Mouse (Mus musculus) embryonic facial prominence, embryonic 11.5 days (tissue): ENCODE measurements around the gene Pom121l2. TPM values are rescaled to one million over a fixed set of nuclear protein-coding genes. Genes with fewer than 3 reads are reported as not detected.

Experiments used
- ATAC-seq: fragments of 200-750 bp; cut with Nextera tagmentation; replicated peaks from 2 replicates; pipeline ENCODE4 v1.8.0; 2017; ENCODE audit warnings: low read depth; ENCODE audit not compliant: insufficient number of reproducible peaks, low FRiP score, low TSS enrichment
- DNase-seq: peaks from one replicate; pipeline ENCODE4 v3.0.0-alpha.2; 2015; ENCODE audit warnings: low spot score
- H3K27ac ChIP-seq: fragments of 300-500 bp; sonication (generic); replicated peaks from 2 replicates; pipeline ENCODE4 v1.5.1; 2014; ENCODE audit warnings: mild to moderate bottlenecking, low read depth, low read length, control low read depth
- H3K27me3 ChIP-seq: fragments of 300-500 bp; sonication (generic); 2 replicates; pipeline ENCODE4 v1.6.1; 2014; ENCODE audit warnings: mild to moderate bottlenecking, low read length, moderate library complexity, mixed read lengths; ENCODE audit not compliant: control insufficient read depth, insufficient read depth
- H3K36me3 ChIP-seq: fragments of 300-500 bp; sonication (generic); replicated peaks from 2 replicates; pipeline ENCODE4 v1.6.1; 2014; ENCODE audit warnings: low read depth, mild to moderate bottlenecking, low read length, moderate library complexity, mixed read lengths; ENCODE audit not compliant: control insufficient read depth, insufficient read depth
- H3K4me1 ChIP-seq: fragments of 300-500 bp; sonication (generic); 2 replicates; pipeline ENCODE4 v1.6.1; 2014; ENCODE audit warnings: low read length, mixed read lengths; ENCODE audit not compliant: control insufficient read depth, insufficient read depth
- H3K4me2 ChIP-seq: fragments of 300-500 bp; sonication (generic); 2 replicates; pipeline ENCODE4 v1.6.1; 2014; ENCODE audit warnings: low read depth, mild to moderate bottlenecking, control low read depth, low read length, moderate library complexity
- H3K4me3 ChIP-seq: fragments of 300-500 bp; sonication (generic); 2 replicates; pipeline ENCODE4 v1.5.1; 2014; ENCODE audit warnings: low read depth, low read length, control low read depth
- H3K9ac ChIP-seq: fragments of 300-500 bp; sonication (generic); replicated peaks from 2 replicates; pipeline ENCODE4 v1.6.1; 2014; ENCODE audit warnings: mild to moderate bottlenecking, control low read depth, low read length
- H3K9me3 ChIP-seq: fragments of 300-500 bp; sonication (generic); replicated peaks from 2 replicates; pipeline ENCODE4 v1.6.1; 2016; ENCODE audit warnings: mild to moderate bottlenecking, low read length, inconsistent platforms, mixed read lengths; ENCODE audit not compliant: control insufficient read depth
- WGBS: fragments of 180-500 bp; shearing (Covaris S2); extraction: QIAGEN DNeasy Blood & Tissue Kit; methylation state at CpG from one replicate; pipeline ENCODE4 v1.1.7; 2014; 5-methylcytosine and 5-hydroxymethylcytosine counted together
- polyA plus RNA-seq: library from polyadenylated mRNA; unstranded; fragments of >200 nt; fragmentation: Nextera tagmentation; extraction: Ambion mirVana; gene quantifications from 2 replicates; pipeline ENCODE4 v1.2.1, GENCODE M21; 2014

Gene Pom121l2
- polyA plus RNA-seq, 1 experiment from 2014 or later = not detected

GRCm38 (mm10) chr13:21940811-21941321 is 40.1 kb upstream of the Pom121l2 start:
- Histone ChIP-seq H3K27me3 (no peaks in the 10 kb centered on the region), H3K4me2 (peak overlapping the region; percentile 49), H3K4me1 (no peaks in the 10 kb centered on the region), H3K36me3 (no peaks in the 10 kb centered on the region), H3K27ac (no peak overlapping the region), H3K9ac (peak overlapping the region; percentile 48; the same call in 1 of the 2 replicates), H3K4me3 (peak overlapping the region; percentile 40), H3K9me3 (no peaks in the 10 kb centered on the region)
- ATAC-seq = no peak
- DNase-seq = peak; percentile 86
- 0% methylated on average over 16 of the region's 16 CpGs for WGBS

DNA sequence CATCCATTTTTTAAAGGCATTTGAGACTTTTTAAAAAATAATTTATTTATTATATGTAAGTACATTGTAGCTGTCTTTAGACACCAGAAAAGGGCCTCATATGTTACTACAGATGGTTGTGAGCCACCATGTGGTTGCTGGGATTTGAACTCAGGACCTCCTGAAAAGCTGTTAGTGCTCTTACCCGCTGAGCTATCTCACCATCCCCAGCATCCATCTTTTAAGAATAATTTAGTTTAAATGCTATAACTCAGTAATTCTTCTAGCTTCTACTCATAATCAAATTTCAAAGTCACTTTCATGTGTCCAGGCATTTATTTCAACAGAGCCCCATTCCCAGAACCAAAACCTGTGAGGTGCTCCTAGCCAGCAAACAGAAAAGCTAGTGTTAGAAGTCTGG is 37.4 kb upstream of the Pom121l2 start:
- Histone ChIP-seq H3K4me3 (no peak overlapping the region), H3K9ac (no peak overlapping the region), H3K27me3 (no peaks in the 10 kb centered on the region), H3K4me2 (no peak overlapping the region), H3K27ac (no peak overlapping the region), H3K4me1 (no peaks in the 10 kb centered on the region), H3K36me3 (no peaks in the 10 kb centered on the region), H3K9me3 (no peaks in the 10 kb centered on the region)
- DNase-seq (no peak), ATAC-seq (no peak)
- WGBS = 59% methylated on average over 1 of the region's 1 CpGs

DNA sequence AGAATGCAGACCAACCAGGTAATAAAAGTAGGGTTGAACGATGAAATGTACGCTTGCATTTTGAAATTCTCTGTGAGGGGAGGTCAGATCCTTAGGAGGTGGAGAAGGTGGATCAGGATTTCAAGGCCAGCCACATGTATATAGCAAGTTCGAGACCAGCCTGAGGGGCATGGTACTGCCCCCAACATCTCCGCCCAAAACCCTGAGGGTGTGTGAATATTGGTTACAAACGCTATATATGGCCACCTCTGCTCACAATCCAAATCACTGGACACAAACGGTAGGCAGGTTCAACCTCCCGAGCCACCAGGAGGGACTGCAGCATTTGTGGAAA is 36.4 kb upstream of the Pom121l2 start:
- ATAC-seq = peak; percentile 68; the same call in 1 of the 2 replicates
- Histone ChIP-seq H3K4me2 (0 out of 2 replicates have a peak overlapping the region, but pooled peaks have one; percentile 1), H3K27ac (no peak overlapping the region), H3K9me3 (no peaks in the 10 kb centered on the region), H3K27me3 (no peaks in the 10 kb centered on the region), H3K36me3 (no peaks in the 10 kb centered on the region; the same call in 1 of the 2 replicates), H3K9ac (peak overlapping the region; percentile 84; the same call in 1 of the 2 replicates), H3K4me3 (peak overlapping the region; percentile 74), H3K4me1 (no peaks in the 10 kb centered on the region)
- WGBS = under 1% methylated on average over 7 of the region's 7 CpGs
- DNase-seq = no peak

- peak within 1 kb of the TSS; percentile 74 for H3K4me3 ChIP-seq
- ATAC-seq (peak; percentile 92), DNase-seq (peak; percentile 99)
- no peaks in the 10 kb centered on the region for H3K4me1 ChIP-seq
- peak within 1 kb of the TSS; percentile 42; the same call in 1 of the 2 replicates for H3K27ac ChIP-seq
- H3K27me3 ChIP-seq = no peaks in the 10 kb centered on the region
- H3K9ac ChIP-seq = peak within 1 kb of the TSS; percentile 84
- WGBS = 0% methylated on average over 50 of the region's 50 CpGs
- peaks cover 1% of the 10 kb centered on the region; the same call in 1 of the 2 replicates for H3K36me3 ChIP-seq
- H3K4me2 ChIP-seq = peak within 1 kb of the TSS; percentile 57
- H3K9me3 ChIP-seq = no peaks in the 10 kb centered on the region
These were observed 35.9 kb upstream of the Pom121l2 start, which contains the start of gene Zfp184 for GRCm38 (mm10) chr13:21944926-21945740. Zfp184 (plus strand) TSS chr13:21945094.

GRCm38 (mm10) chr13:21969269-21969668 is 11.7 kb upstream of the Pom121l2 start:
- Histone ChIP-seq H3K36me3 (no peaks in the 10 kb centered on the region), H3K9me3 (no peaks in the 10 kb centered on the region), H3K4me2 (no peak overlapping the region), H3K9ac (no peak overlapping the region), H3K27me3 (no peaks in the 10 kb centered on the region), H3K4me3 (no peak overlapping the region), H3K27ac (no peak overlapping the region), H3K4me1 (no peaks in the 10 kb centered on the region)
- DNase-seq = no peak
- ATAC-seq = no peak
- 59% methylated on average over 1 of the region's 1 CpGs for WGBS

GRCm38 (mm10) chr13:21969816-21970215 is 11.2 kb upstream of the Pom121l2 start:
- ATAC-seq (no peak), DNase-seq (no peak)
- Histone ChIP-seq H3K4me1 (no peaks in the 10 kb centered on the region), H3K4me3 (no peak overlapping the region), H3K27ac (no peak overlapping the region), H3K36me3 (no peaks in the 10 kb centered on the region), H3K27me3 (no peaks in the 10 kb centered on the region), H3K4me2 (no peak overlapping the region), H3K9ac (no peak overlapping the region), H3K9me3 (no peaks in the 10 kb centered on the region)
- WGBS = 61% methylated on average over 2 of the region's 2 CpGs

DNA sequence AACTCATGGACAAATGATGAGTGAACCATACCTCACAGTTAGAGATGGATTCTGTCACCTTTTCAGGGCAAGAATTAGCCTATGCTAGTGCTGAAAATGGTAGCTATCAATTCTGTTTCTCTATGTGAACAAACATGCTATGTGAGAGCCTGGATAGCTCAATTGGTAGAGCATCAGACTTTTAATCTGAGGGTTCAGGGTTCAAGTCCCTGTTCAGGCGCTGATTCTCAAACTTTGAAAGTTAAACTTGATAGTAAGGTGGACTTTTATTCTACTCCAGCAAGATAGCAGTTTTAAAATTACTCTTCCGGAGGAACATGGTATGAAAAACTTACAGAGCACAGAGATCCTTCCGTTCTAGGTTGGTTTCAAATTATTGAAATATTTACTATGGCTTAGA is 9.4 kb upstream of the Pom121l2 start:
- Histone ChIP-seq H3K9me3 (no peaks in the 10 kb centered on the region), H3K4me1 (no peaks in the 10 kb centered on the region), H3K36me3 (no peaks in the 10 kb centered on the region), H3K4me3 (no peak overlapping the region), H3K27ac (no peak overlapping the region), H3K27me3 (no peaks in the 10 kb centered on the region), H3K4me2 (no peak overlapping the region), H3K9ac (no peak overlapping the region)
- no peak for DNase-seq
- no peak for ATAC-seq
- WGBS = 33% methylated on average over 3 of the region's 3 CpGs

GRCm38 (mm10) chr13:21974221-21974725 is 6.7 kb upstream of the Pom121l2 start:
- H3K9ac ChIP-seq = peak overlapping the region; percentile 82
- H3K4me3 ChIP-seq = peak overlapping the region; percentile 55
- 0% methylated on average over 23 of the region's 23 CpGs for WGBS
- H3K27me3 ChIP-seq = peaks cover 3% of the 10 kb centered on the region; the same call in 1 of the 2 replicates
- DNase-seq (peak; percentile 93), ATAC-seq (peak; percentile 65)
- H3K27ac ChIP-seq = 0 out of 2 replicates have a peak overlapping the region, but pooled peaks have one; percentile 59
- H3K9me3 ChIP-seq = no peaks in the 10 kb centered on the region
- H3K36me3 ChIP-seq = no peaks in the 10 kb centered on the region
- H3K4me1 ChIP-seq = no peaks in the 10 kb centered on the region
- H3K4me2 ChIP-seq = peak overlapping the region; percentile 33
